Mouse (Mus musculus) central nervous system, embryonic 11.5 days (tissue): ENCODE measurements around the gene Magea3. TPM values are rescaled to one million over a fixed set of nuclear protein-coding genes. Genes with fewer than 3 reads are reported as not detected.

Experiments
- polyA plus RNA-seq: library from polyadenylated mRNA; depleted of rRNA; stranded (reverse); fragments of >200 nt; gene quantifications from 2 replicates; pipeline ENCODE4 v1.2.3, GENCODE M21; 2012; rRNA removed

The Magea3 gene
- not detected in 2 replicates for polyA plus RNA-seq

DNA sequence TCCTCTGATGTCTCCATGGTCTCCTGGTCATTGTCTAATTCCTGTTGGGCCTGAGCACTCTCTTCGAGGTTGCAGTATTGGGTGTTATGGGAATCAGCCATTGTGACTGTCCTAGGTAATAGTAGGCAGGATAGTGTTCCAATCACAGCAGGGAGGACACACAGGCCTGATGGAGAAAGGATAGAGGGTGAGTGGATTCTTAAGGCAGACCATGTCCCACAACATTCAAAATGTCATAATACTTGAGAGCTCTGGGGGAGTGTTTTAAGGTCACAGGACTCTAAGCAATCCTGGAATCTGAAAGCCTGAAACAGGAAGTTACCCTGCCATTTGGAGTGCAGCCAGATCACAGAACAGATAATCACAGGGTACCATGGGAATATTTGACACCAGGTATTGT, at the start of gene Magea3:
Gene Magea3, minus strand, starts transcription at position 101 of the 400 bp plus-strand sequence.

DNA sequence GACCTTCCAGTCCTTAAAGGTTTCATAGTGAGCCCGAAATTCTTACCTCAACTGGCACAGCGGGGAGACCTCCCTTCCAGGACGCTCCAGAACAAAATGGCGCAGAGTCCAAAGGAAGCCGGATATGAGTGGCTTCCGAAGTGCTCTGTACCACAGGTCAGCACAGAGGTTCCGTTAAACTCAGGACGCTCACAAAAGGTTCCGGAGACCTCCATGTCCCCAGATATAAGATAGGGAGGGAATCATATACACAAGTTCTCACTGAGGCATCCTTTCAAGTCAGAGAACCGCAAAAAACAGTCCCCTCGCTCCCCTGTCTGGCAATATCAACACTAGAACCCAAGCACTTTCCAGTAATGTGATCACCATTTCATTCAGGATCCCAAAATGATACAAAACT, 46.4 kb upstream of the Magea3 start, which contains the start of gene Magea8:
Gene Magea8, minus strand, starts transcription at position 101 of the 400 bp plus-strand sequence.

DNA sequence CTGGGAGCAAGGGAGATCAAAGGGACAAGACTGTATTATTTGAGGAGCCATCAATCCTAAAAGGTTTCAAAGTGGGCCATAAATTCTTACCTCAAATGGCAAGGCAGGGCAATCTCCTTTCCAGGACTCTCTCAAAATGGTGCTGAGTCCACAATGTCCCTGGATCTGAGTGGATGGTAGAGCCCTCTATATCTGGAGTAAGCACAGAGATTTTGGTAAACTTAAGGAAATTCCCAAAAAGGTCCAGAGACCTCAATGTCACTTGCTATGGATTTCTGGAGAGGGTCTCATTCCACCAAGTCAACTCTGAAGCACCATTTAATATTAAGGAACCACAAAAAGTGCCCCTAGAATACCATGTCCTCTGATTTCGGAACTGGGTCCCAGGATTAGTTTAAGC, 13.4 kb downstream of the Magea3 start, which contains the start of gene Magea6:
Gene Magea6, minus strand, starts transcription at position 101 of the 400 bp plus-strand sequence.

Other genes with a start within 250 kb of the Magea3 start
- gene Cldn34b1, start 59.2 kb downstream of the Magea3 start, polyA plus RNA-seq: not detected in 2 replicates
- gene Magea6, start 13.5 kb downstream of the Magea3 start, polyA plus RNA-seq: not detected in 2 replicates
- not detected in 2 replicates for gene Magea8, start 46.3 kb upstream of the Magea3 start, polyA plus RNA-seq
- not detected in 2 replicates for gene Magea5, start 113.6 kb upstream of the Magea3 start, polyA plus RNA-seq
- not detected in 2 replicates for gene Magea1, start 140.3 kb upstream of the Magea3 start, polyA plus RNA-seq
- not detected in 2 replicates for gene Magea2, start 144.2 kb upstream of the Magea3 start, polyA plus RNA-seq
- gene Cldn34b2, start 178.9 kb upstream of the Magea3 start, polyA plus RNA-seq: not detected in 2 replicates